Mouse (Mus musculus) erythroblast, embryonic 14.5 days (primary cell): ENCODE results near the gene Polg2. TPM values are rescaled to one million over a fixed set of nuclear protein-coding genes. Genes with fewer than 3 reads are reported as not detected.
"Not testable (repeated sequence)": the region's sequence is repeated elsewhere in the genome, so short reads cannot be mapped to it uniquely, and the experiment has no call there.

Source experiments
- H3K27me3 ChIP-seq: 2 replicates; pipeline ENCODE4 v1.6.1; 2012; ENCODE audit warnings: inconsistent platforms; ENCODE audit not compliant: control insufficient read depth
- H3K36me3 ChIP-seq: 2 replicates; pipeline ENCODE4 v1.6.1; 2012; ENCODE audit warnings: mild to moderate bottlenecking, inconsistent platforms; ENCODE audit not compliant: control insufficient read depth
- H3K4me1 ChIP-seq: 2 replicates; pipeline ENCODE4 v1.6.1; 2012; ENCODE audit warnings: inconsistent platforms; ENCODE audit not compliant: control insufficient read depth
- H3K4me3 ChIP-seq: replicated peaks from 2 replicates; pipeline ENCODE3; 2012; ENCODE audit warnings: moderate library complexity, mild to moderate bottlenecking, inconsistent platforms
- H3K9me3 ChIP-seq: 2 replicates; pipeline ENCODE4 v1.6.1; 2012; ENCODE audit warnings: low read length, inconsistent platforms, mixed read lengths; ENCODE audit not compliant: control insufficient read depth
- GATA1 ChIP-seq: IDR thresholded peaks from 2 replicates; pipeline ENCODE4 v1.6.1; 2012; ENCODE audit warnings: low read length, inconsistent platforms, mixed read lengths
- TAL1 ChIP-seq: IDR thresholded peaks from 3 replicates; pipeline ENCODE4 v1.6.1; 2012; ENCODE audit warnings: low read length, inconsistent platforms, mixed read lengths
- polyA plus RNA-seq: library from polyadenylated mRNA; stranded (reverse); fragments of >175 nt; gene quantifications from 2 replicates; pipeline ENCODE4 v1.2.3, GENCODE M21; 2012

The Polg2 gene
- polyA plus RNA-seq, 1 experiment = 0.12 TPM

GRCm38 (mm10) chr11:106753314-106753713 is 26.0 kb downstream of the Polg2 start:
- Histone ChIP-seq H3K4me1 (peaks cover 8% of the 10 kb centered on the region), H3K9me3 (no peaks in the 10 kb centered on the region), H3K27me3 (peaks cover 27% of the 10 kb centered on the region), H3K36me3 (no peaks in the 10 kb centered on the region), H3K4me3 (no peak overlapping the region)
- TF ChIP-seq TAL1 = no peak
- no peak for TF ChIP-seq GATA1

GRCm38 (mm10) chr11:106752103-106752502 is 27.2 kb downstream of the Polg2 start:
- Histone ChIP-seq H3K9me3 (no peaks in the 10 kb centered on the region), H3K36me3 (no peaks in the 10 kb centered on the region), H3K27me3 (peaks cover 27% of the 10 kb centered on the region), H3K4me1 (peaks cover 5% of the 10 kb centered on the region), H3K4me3 (no peak overlapping the region)
- no peak for TF ChIP-seq GATA1

GRCm38 (mm10) chr11:106751039-106752018 is 28.0 kb downstream of the Polg2 start, which contains the start of gene Milr1:
Gene Milr1 (plus strand): TSS chr11:106751226.
- peaks cover 5% of the 10 kb centered on the region for H3K4me1 ChIP-seq
- no peak within 1 kb of the TSS for H3K4me3 ChIP-seq
- no peaks in the 10 kb centered on the region for H3K36me3 ChIP-seq
- peaks cover 27% of the 10 kb centered on the region for H3K27me3 ChIP-seq
- no peaks in the 10 kb centered on the region for H3K9me3 ChIP-seq
- TF ChIP-seq TAL1 (no peak), GATA1 (no peak)

- H3K4me3 ChIP-seq = no peak within 1 kb of the TSS
- H3K27me3 ChIP-seq = peaks cover 27% of the 10 kb centered on the region
- H3K4me1 ChIP-seq = peaks cover 5% of the 10 kb centered on the region
- no peaks in the 10 kb centered on the region for H3K36me3 ChIP-seq
- no peaks in the 10 kb centered on the region for H3K9me3 ChIP-seq
- TF ChIP-seq TAL1 (no peak), GATA1 (no peak)
Observed at GRCm38 (mm10) chr11:106750121-106750751, 29.1 kb downstream of the Polg2 start, which contains the start of gene Pecam1. Gene Pecam1 (minus strand): TSS chr11:106750628.

GRCm38 (mm10) chr11:106749557-106750120 is 29.7 kb downstream of the Polg2 start:
- H3K27me3 ChIP-seq = peaks cover 27% of the 10 kb centered on the region
- not testable (repeated sequence) for H3K36me3 ChIP-seq, H3K4me3 ChIP-seq, H3K4me1 ChIP-seq, H3K9me3 ChIP-seq

GRCm38 (mm10) chr11:106744949-106745348 is 34.4 kb downstream of the Polg2 start:
- Histone ChIP-seq H3K4me3 (no peak overlapping the region), H3K36me3 (no peaks in the 10 kb centered on the region), H3K9me3 (no peaks in the 10 kb centered on the region), H3K4me1 (no peaks in the 10 kb centered on the region), H3K27me3 (no peaks in the 10 kb centered on the region; the same call in 1 of the 2 replicates)
- TF ChIP-seq TAL1 = no peak
- no peak for TF ChIP-seq GATA1

GRCm38 (mm10) chr11:106742388-106742841 is 36.9 kb downstream of the Polg2 start:
- Histone ChIP-seq H3K4me3 (no peak overlapping the region), H3K27me3 (no peaks in the 10 kb centered on the region), H3K36me3 (no peaks in the 10 kb centered on the region), H3K4me1 (no peaks in the 10 kb centered on the region), H3K9me3 (no peaks in the 10 kb centered on the region)
- no peak for TF ChIP-seq GATA1
- no peak for TF ChIP-seq TAL1

GRCm38 (mm10) chr11:106741826-106742225 is 37.5 kb downstream of the Polg2 start:
- Histone ChIP-seq H3K36me3 (no peaks in the 10 kb centered on the region), H3K9me3 (no peaks in the 10 kb centered on the region), H3K27me3 (no peaks in the 10 kb centered on the region), H3K4me3 (no peak overlapping the region), H3K4me1 (no peaks in the 10 kb centered on the region)
- TF ChIP-seq TAL1 (no peak), GATA1 (no peak)

- Histone ChIP-seq H3K4me3 (no peak overlapping the region), H3K4me1 (no peaks in the 10 kb centered on the region), H3K27me3 (no peaks in the 10 kb centered on the region), H3K9me3 (no peaks in the 10 kb centered on the region), H3K36me3 (no peaks in the 10 kb centered on the region)
- TF ChIP-seq GATA1 (no peak), TAL1 (no peak)
Observed at GRCm38 (mm10) chr11:106741232-106741631, 38.1 kb downstream of the Polg2 start.

- not testable (repeated sequence) for H3K4me3 ChIP-seq, H3K9me3 ChIP-seq, H3K4me1 ChIP-seq, H3K36me3 ChIP-seq, H3K27me3 ChIP-seq
Observed at GRCm38 (mm10) chr11:106740724-106741123, 38.6 kb downstream of the Polg2 start.
